Mouse (Mus musculus) lung, adult 2 months (tissue): Measurements from ENCODE around the gene Cyp4a31. TPM values are rescaled to one million over a fixed set of nuclear protein-coding genes. Genes with fewer than 3 reads are reported as not detected.
"Not testable (repeated sequence)": the region's sequence is repeated elsewhere in the genome, so short reads cannot be mapped to it uniquely, and the experiment has no call there.

Experiments used
- DNase-seq: peaks from one replicate; pipeline ENCODE4 v3.0.0; 2022
- H3K4me1 ChIP-seq: fragments of 200-500 bp; 2 replicates; pipeline ENCODE4 v1.6.1; 2011; ENCODE audit warnings: low read length; ENCODE audit not compliant: control insufficient read depth, insufficient read depth
- H3K4me3 ChIP-seq: fragments of 200-500 bp; replicated peaks from 2 replicates; pipeline ENCODE3; 2011; ENCODE audit warnings: low read depth, mild to moderate bottlenecking, control low read depth, low read length; ENCODE audit errors: extremely low read depth
- CTCF ChIP-seq: fragments of 200-500 bp; IDR thresholded peaks from 2 replicates; pipeline ENCODE4 v1.5.1; 2011; ENCODE audit warnings: mild to moderate bottlenecking, low read length, control low read depth; ENCODE audit not compliant: insufficient read depth
- POLR2A ChIP-seq: fragments of 200-500 bp; IDR thresholded peaks from 2 replicates; pipeline ENCODE4 v1.6.1; 2011; ENCODE audit warnings: low read depth, mild to moderate bottlenecking, control low read depth, low read length, borderline replicate concordance; ENCODE audit errors: extremely low read depth
- WGBS: fragments of 180-500 bp; shearing (Covaris S2); methylation state at CpG from one replicate; pipeline ENCODE4 v1.1.7; 2018; 5-methylcytosine and 5-hydroxymethylcytosine counted together
- polyA plus RNA-seq: library from polyadenylated mRNA; depleted of rRNA; stranded (reverse); fragments of >200 nt; gene quantifications from 2 replicates; pipeline ENCODE4 v1.2.3, GENCODE M21; 2012; rRNA removed

Cyp4a31 gene
- polyA plus RNA-seq, 1 experiment: not detected

GRCm38 (mm10) chr4:115575255-115575654, 11.8 kb downstream of the Cyp4a31 start:
- no peaks in the 10 kb centered on the region for H3K4me1 ChIP-seq
- TF ChIP-seq POLR2A: no peak
- TF ChIP-seq CTCF: no peak
- 66% methylated on average over 3 of the region's 3 CpGs for WGBS

GRCm38 (mm10) chr4:115575776-115576175, 12.3 kb downstream of the Cyp4a31 start:
- Histone ChIP-seq H3K4me3 (no peak overlapping the region), H3K4me1 (no peaks in the 10 kb centered on the region)
- WGBS: 63% methylated on average over 2 of the region's 2 CpGs
- no peak for TF ChIP-seq CTCF
- no peak for TF ChIP-seq POLR2A
- DNase-seq: peak; percentile 18

More at GRCm38 (mm10) chr4:115575255-115575654, 11.8 kb downstream of the Cyp4a31 start:
- no peak overlapping the region for H3K4me3 ChIP-seq
- DNase-seq: no peak

DNA sequence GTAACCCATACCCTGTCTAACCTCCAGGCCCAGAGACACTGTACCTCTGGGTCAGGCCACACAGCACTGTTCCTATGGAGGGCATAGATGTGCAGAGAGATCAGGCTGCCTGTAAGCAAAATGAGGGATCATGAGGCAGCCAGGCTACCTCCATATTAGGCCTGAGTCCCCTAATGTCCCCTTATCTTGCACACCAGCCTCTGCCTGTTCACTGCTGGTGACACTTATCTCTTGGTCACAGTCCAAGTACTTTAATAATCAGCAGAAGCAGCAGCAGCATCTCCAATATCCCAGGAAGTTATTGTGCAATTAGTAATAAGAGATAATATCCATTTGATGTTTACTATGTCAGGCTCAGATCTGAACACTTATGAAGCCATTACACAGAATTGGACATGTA, 19.6 kb downstream of the Cyp4a31 start:
- no peak overlapping the region for H3K4me3 ChIP-seq
- TF ChIP-seq POLR2A (no peak), CTCF (no peak)
- no peak for DNase-seq
- no peaks in the 10 kb centered on the region for H3K4me1 ChIP-seq

DNA sequence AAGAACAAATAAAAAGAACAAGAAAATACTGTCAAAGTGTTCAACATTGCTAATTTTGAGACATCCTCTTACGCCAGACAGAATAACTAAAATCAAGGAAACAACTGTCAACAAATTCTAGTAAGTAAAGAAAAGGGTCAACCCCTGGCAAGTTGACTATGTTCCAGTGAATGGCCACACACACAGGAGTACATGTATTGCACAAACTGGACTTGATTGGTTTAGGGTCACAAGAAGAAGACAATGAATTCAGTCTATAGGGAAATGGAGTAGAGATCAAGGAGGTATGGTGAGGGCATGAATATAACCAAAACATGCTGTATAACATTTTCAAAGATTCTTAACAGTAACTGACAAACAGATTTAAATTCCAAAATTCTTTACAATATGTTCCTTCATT, 32.9 kb downstream of the Cyp4a31 start:
- Histone ChIP-seq H3K4me3 (no peak overlapping the region), H3K4me1 (no peaks in the 10 kb centered on the region)
- WGBS: 82% methylated on average over 1 of the region's 1 CpGs
- no peak for DNase-seq
- TF ChIP-seq POLR2A (no peak), CTCF (no peak)

DNA sequence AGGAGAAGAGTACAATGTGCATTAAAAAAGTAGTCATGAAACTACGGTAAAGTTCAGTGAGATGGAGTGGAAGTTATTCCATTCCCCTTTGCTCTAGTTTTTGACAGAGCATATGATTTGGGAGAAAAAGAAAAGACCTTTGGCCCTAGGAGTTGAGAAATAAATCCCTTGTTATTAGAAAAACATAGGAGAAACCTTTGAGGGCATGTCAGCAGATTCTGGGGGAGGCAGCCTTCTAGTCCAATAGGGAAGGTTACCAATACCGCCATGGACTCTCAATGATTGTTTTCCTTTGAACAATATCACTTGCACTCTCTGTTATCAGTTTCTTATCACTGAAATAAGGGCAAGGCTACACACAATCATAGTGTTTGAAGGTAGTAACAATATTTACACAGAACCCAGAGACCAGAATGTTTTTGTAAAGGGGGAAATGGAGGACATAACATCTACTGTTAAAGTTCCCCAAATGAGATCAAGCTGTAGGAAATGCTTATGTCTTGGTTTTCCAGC, 33.4 kb downstream of the Cyp4a31 start:
- 53% methylated on average over 2 of the region's 2 CpGs for WGBS
- no peak overlapping the region for H3K4me3 ChIP-seq
- no peak for TF ChIP-seq CTCF
- TF ChIP-seq POLR2A: no peak

DNA sequence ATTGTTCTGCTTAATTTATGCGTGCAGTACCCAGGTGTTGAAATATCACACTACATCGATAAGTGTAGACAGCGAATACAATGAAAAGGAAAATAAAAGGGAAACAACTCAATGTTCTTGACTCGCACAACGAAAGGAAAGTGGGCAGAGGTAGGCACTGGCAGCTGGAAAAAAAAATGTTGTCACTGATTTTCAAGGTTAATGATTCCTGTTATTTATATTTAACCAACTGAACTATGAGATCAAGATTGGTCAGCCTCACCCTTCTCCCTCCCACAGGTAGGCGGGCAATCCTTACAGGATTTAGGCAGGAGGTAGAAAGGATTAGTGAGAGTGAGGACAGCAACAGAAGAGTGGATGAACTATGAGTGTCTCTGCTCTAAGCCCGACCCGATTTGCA, 37.2 kb downstream of the Cyp4a31 start, which contains the start of gene Cyp4a32:
Cyp4a32 (plus strand) TSS at position 359 of the 400 bp plus-strand sequence.
- WGBS: 86% methylated on average over 8 of the region's 8 CpGs
- DNase-seq, H3K4me1 ChIP-seq, H3K4me3 ChIP-seq: not testable (repeated sequence)

More for the DNA sequence above, 33.4 kb downstream of the Cyp4a31 start:
- no peak for DNase-seq
- H3K4me1 ChIP-seq: peaks cover 2% of the 10 kb centered on the region; the same call in 1 of the 2 replicates

DNA sequence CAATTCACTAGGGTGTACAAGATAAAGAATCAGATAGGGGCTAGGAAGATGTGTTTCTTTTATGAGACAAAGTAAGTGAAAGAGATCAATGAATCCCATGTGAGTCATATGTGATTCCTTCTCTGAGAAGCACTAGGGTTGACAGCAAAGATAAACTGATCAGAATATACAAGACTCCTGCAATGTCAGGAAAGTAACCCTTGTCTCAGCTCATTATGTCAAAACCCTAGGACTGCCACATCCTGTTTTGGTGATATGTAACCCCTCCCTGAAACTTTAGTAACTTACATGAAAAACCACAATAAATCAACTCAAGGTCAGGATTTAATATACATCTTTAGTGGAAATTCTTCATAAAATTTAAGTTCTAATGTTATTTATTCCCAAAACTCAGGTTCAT, 50.6 kb downstream of the Cyp4a31 start:
- no peak overlapping the region for H3K4me3 ChIP-seq
- DNase-seq: no peak
- TF ChIP-seq CTCF: no peak
- TF ChIP-seq POLR2A: no peak
- no peaks in the 10 kb centered on the region for H3K4me1 ChIP-seq

GRCm38 (mm10) chr4:115625560-115625959, 62.1 kb downstream of the Cyp4a31 start:
- not testable (repeated sequence) for H3K4me3 ChIP-seq, DNase-seq, H3K4me1 ChIP-seq
- 91% methylated on average over 3 of the region's 3 CpGs for WGBS

Other genes with a start within 250 kb of the Cyp4a31 start
- 1.7 and 1.9 TPM in 2 replicates for gene Cyp4a12b, start 152.0 kb upstream of the Cyp4a31 start, polyA plus RNA-seq
- gene Cyp4a30b, start 111.0 kb upstream of the Cyp4a31 start, polyA plus RNA-seq: not detected in 2 replicates
- 0.06 TPM in 1 of 2 replicates, not detected in the other for gene Cyp4a14, start 67.5 kb upstream of the Cyp4a31 start, polyA plus RNA-seq
- 0.05 and 0.12 TPM in 2 replicates for gene Cyp4a10, start 45.4 kb upstream of the Cyp4a31 start, polyA plus RNA-seq
- not detected in 2 replicates for gene Cyp4a32, start 37.3 kb downstream of the Cyp4a31 start, polyA plus RNA-seq
- 848 and 1,004 TPM in 2 replicates for gene Cyp4b1, start 84.1 kb downstream of the Cyp4a31 start, polyA plus RNA-seq
- 32.5 and 33.5 TPM in 2 replicates for gene Efcab14, start 174.1 kb downstream of the Cyp4a31 start, polyA plus RNA-seq
- gene Tex38, start 217.4 kb downstream of the Cyp4a31 start, polyA plus RNA-seq: 0.31 and 0.37 TPM in 2 replicates
- gene Atpaf1, start 221.2 kb downstream of the Cyp4a31 start, polyA plus RNA-seq: 19.6 and 32.7 TPM in 2 replicates